Comparison of ENCODE assay signal across 25 mouse cellular contexts in genomic region chr4:142205693-142206092, GRCm38 (mm10).
"Had no signal": no experiment of that assay in that cellular context is flagged by ENCODE, and none has a peak within 500 bp of the region (broad histone marks: within the 10 kb centered on the region; RNA-seq: fewer than 3 reads in every experiment).

No protein-coding gene starts in this region.

- DNase-seq: gastrocnemius, adult 2 months; gastrocnemius, postnatal 10 days; gastrocnemius, postnatal 25 days; heart, adult 18-20 months; heart, postnatal 10 days; heart, postnatal 4 days; kidney, adult 11 months; kidney, adult 8-10 months; kidney, postnatal 14 days; kidney, postnatal 36 days; layer of hippocampus, adult 9-11 months; layer of hippocampus, postnatal 36 days; left cerebral cortex, postnatal 4 days had no signal

- H3K27ac ChIP-seq: gastrocnemius, adult 2 months; heart, embryonic 10.5 days; hindbrain, embryonic 10.5 days; hindbrain, embryonic 12.5 days; hindbrain, embryonic 14.5 days; hindbrain, postnatal 0 days; kidney, postnatal 0 days; limb, embryonic 13.5 days; limb, embryonic 15.5 days; liver, embryonic 12.5 days; liver, embryonic 14.5 days had no signal

- H3K27me3 ChIP-seq: heart, embryonic 12.5 days; hindbrain, embryonic 12.5 days; limb, embryonic 13.5 days; limb, embryonic 15.5 days; liver, embryonic 12.5 days had no signal

- H3K4me3 ChIP-seq: gastrocnemius, adult 2 months; heart, embryonic 10.5 days; heart, embryonic 12.5 days; hindbrain, embryonic 10.5 days; hindbrain, embryonic 12.5 days; limb, embryonic 13.5 days; limb, embryonic 15.5 days; liver, embryonic 12.5 days had no signal

- H3K4me2 ChIP-seq: heart, embryonic 12.5 days; hindbrain, embryonic 12.5 days; hindbrain, embryonic 14.5 days; limb, embryonic 13.5 days; limb, embryonic 15.5 days; liver, embryonic 12.5 days had no signal

- H3K9me3 ChIP-seq: heart, embryonic 10.5 days; limb, embryonic 15.5 days; liver, embryonic 12.5 days had no signal

- H3K9ac ChIP-seq: heart, embryonic 12.5 days; hindbrain, embryonic 12.5 days; hindbrain, embryonic 14.5 days; limb, embryonic 13.5 days; limb, embryonic 15.5 days; liver, embryonic 12.5 days; liver, embryonic 14.5 days had no signal

- ATAC-seq: hindbrain, postnatal 0 days; intestine, embryonic 16.5 days; liver, embryonic 12.5 days had no signal

- H3K4me1 ChIP-seq: liver, embryonic 12.5 days had no signal
